Mouse (Mus musculus) lung, adult 2 months (tissue): ENCODE data around the gene Ugt1a9.

Source experiments
- CTCF ChIP-seq: fragments of 200-500 bp; IDR thresholded peaks from 2 replicates; pipeline ENCODE4 v1.5.1; 2011; ENCODE audit warnings: mild to moderate bottlenecking, low read length, control low read depth; ENCODE audit not compliant: insufficient read depth
- POLR2A ChIP-seq: fragments of 200-500 bp; IDR thresholded peaks from 2 replicates; pipeline ENCODE4 v1.6.1; 2011; ENCODE audit warnings: low read depth, mild to moderate bottlenecking, control low read depth, low read length, borderline replicate concordance; ENCODE audit errors: extremely low read depth

- TF ChIP-seq POLR2A (no peak), CTCF (no peak)
Measured at GRCm38 (mm10) chr1:88199996-88200395, 129.4 kb downstream of the Ugt1a9 start.
